ENCODE assay signal across 8 mouse cellular contexts in genomic region chr14:60086254-60086807, GRCm38 (mm10).
DNase-seq lines count a peak whose midpoint lies in the region; ATAC-seq lines count a peak whose summit lies in the region.

No protein-coding gene starts in this region.

- DNase-seq in kidney, postnatal 10 days: no peak
- no peak for DNase-seq in neural tube, embryonic 11.5 days (ENCODE audit: low spot score)
- no peak for DNase-seq in frontal cortex, postnatal 36 days (ENCODE audit: low spot score in 2 of 2)
- no peak for DNase-seq in spleen, postnatal 36 days (ENCODE audit: low spot score in 2 of 2)
- no peak for DNase-seq in frontal cortex, postnatal 10 days (ENCODE audit: low spot score in 2 of 2)

- peak; percentile 15; the same call in 1 of the 2 replicates for ATAC-seq in kidney, embryonic 16.5 days (ENCODE audit: low FRiP score, low TSS enrichment)
- peak; percentile 26; the same call in 1 of the 2 replicates for ATAC-seq in embryonic facial prominence, embryonic 15.5 days (ENCODE audit: insufficient number of reproducible peaks, low FRiP score, low TSS enrichment, low read depth)
- peak; percentile 27 for ATAC-seq in intestine, embryonic 16.5 days
- peak; percentile 65 for ATAC-seq in neural tube, embryonic 11.5 days (ENCODE audit: insufficient read depth, low FRiP score, low TSS enrichment)

- peak overlapping the region; percentile 85 for H3K4me2 ChIP-seq in kidney, embryonic 16.5 days (replicated peaks; ENCODE audit: low read depth, low read length)
- H3K4me2 ChIP-seq in embryonic facial prominence, embryonic 15.5 days (replicated peaks): peak overlapping the region; percentile 81
- peak overlapping the region; percentile 92 for H3K4me2 ChIP-seq in intestine, embryonic 16.5 days (ENCODE audit: low read depth, low read length)
- peak overlapping the region; percentile 85 for H3K4me2 ChIP-seq in neural tube, embryonic 11.5 days (ENCODE audit: low read depth)

- H3K4me3 ChIP-seq in kidney, embryonic 16.5 days (ENCODE audit: low read length): peak overlapping the region; percentile 47
- H3K4me3 ChIP-seq in embryonic facial prominence, embryonic 15.5 days (replicated peaks): peak overlapping the region; percentile 44
- H3K4me3 ChIP-seq in intestine, embryonic 16.5 days (ENCODE audit: low read length): peak overlapping the region; percentile 46
- peak overlapping the region; percentile 44 for H3K4me3 ChIP-seq in neural tube, embryonic 11.5 days (ENCODE audit: low read depth, low read length)

- H3K36me3 ChIP-seq in kidney, embryonic 16.5 days (ENCODE audit: insufficient read depth, low read length): no peaks in the 10 kb centered on the region
- H3K36me3 ChIP-seq in embryonic facial prominence, embryonic 15.5 days: no peaks in the 10 kb centered on the region
- no peaks in the 10 kb centered on the region for H3K36me3 ChIP-seq in intestine, embryonic 16.5 days (ENCODE audit: control insufficient read depth, insufficient read depth, low read length)
- no peaks in the 10 kb centered on the region for H3K36me3 ChIP-seq in neural tube, embryonic 11.5 days (ENCODE audit: control insufficient read depth, insufficient read depth, low read length)

- WGBS in kidney, embryonic 16.5 days: 5% methylated on average over 21 of the region's 21 CpGs
- 4% methylated on average over 21 of the region's 21 CpGs for WGBS in embryonic facial prominence, embryonic 15.5 days
- WGBS in intestine, embryonic 16.5 days: 5% methylated on average over 21 of the region's 21 CpGs
- 4% methylated on average over 21 of the region's 21 CpGs for WGBS in neural tube, embryonic 11.5 days

- H3K9me3 ChIP-seq in kidney, embryonic 16.5 days (ENCODE audit: low read length): no peaks in the 10 kb centered on the region
- no peaks in the 10 kb centered on the region for H3K9me3 ChIP-seq in embryonic facial prominence, embryonic 15.5 days (replicated peaks)
- no peaks in the 10 kb centered on the region for H3K9me3 ChIP-seq in intestine, embryonic 16.5 days (ENCODE audit: control insufficient read depth, low read length)
- no peaks in the 10 kb centered on the region for H3K9me3 ChIP-seq in neural tube, embryonic 11.5 days (ENCODE audit: control insufficient read depth, low read length)

- peak overlapping the region; percentile 49 for H3K9ac ChIP-seq in kidney, embryonic 16.5 days (replicated peaks; ENCODE audit: low read length)
- no peak overlapping the region for H3K9ac ChIP-seq in embryonic facial prominence, embryonic 15.5 days
- 0 out of 2 replicates have a peak overlapping the region, but pooled peaks have one; percentile 18 for H3K9ac ChIP-seq in intestine, embryonic 16.5 days (ENCODE audit: low read depth, low read length)
- H3K9ac ChIP-seq in neural tube, embryonic 11.5 days (ENCODE audit: low read length): peak overlapping the region; percentile 60

- no peaks in the 10 kb centered on the region; the same call in 1 of the 2 replicates for H3K27me3 ChIP-seq in kidney, embryonic 16.5 days (ENCODE audit: insufficient read depth, low read length)
- H3K27me3 ChIP-seq in embryonic facial prominence, embryonic 15.5 days: no peaks in the 10 kb centered on the region; the same call in 1 of the 2 replicates
- no peaks in the 10 kb centered on the region for H3K27me3 ChIP-seq in intestine, embryonic 16.5 days (replicated peaks; ENCODE audit: control insufficient read depth, insufficient read depth, low read length)
- no peaks in the 10 kb centered on the region for H3K27me3 ChIP-seq in neural tube, embryonic 11.5 days (ENCODE audit: control insufficient read depth, insufficient read depth, low read length)

- no peak overlapping the region for H3K27ac ChIP-seq in kidney, embryonic 16.5 days (ENCODE audit: low read length)
- H3K27ac ChIP-seq in embryonic facial prominence, embryonic 15.5 days (replicated peaks): no peak overlapping the region
- H3K27ac ChIP-seq in intestine, embryonic 16.5 days (ENCODE audit: low read length): no peak overlapping the region
- H3K27ac ChIP-seq in neural tube, embryonic 11.5 days (ENCODE audit: low read depth, low read length): no peak overlapping the region

- peaks cover 8% of the 10 kb centered on the region for H3K4me1 ChIP-seq in kidney, embryonic 16.5 days (ENCODE audit: insufficient read depth, low read length)
- H3K4me1 ChIP-seq in embryonic facial prominence, embryonic 15.5 days: peaks cover 7% of the 10 kb centered on the region
- peaks cover 8% of the 10 kb centered on the region; the same call in 1 of the 2 replicates for H3K4me1 ChIP-seq in intestine, embryonic 16.5 days (ENCODE audit: control insufficient read depth, insufficient read depth, low read length)
- peaks cover 9% of the 10 kb centered on the region; the same call in 1 of the 2 replicates for H3K4me1 ChIP-seq in neural tube, embryonic 11.5 days (ENCODE audit: control insufficient read depth, insufficient read depth, low read length)

Comparison
In these comparisons a context has a peak if more than half of its experiments do, and no peak if none do; other contexts are left out.
1. ATAC-seq: peak in every context shown above with its lines; median percentile 65 in neural tube, embryonic 11.5 days; 27 in intestine, embryonic 16.5 days; 26 in embryonic facial prominence, embryonic 15.5 days; 15 in kidney, embryonic 16.5 days.